ENCODE assay signal across 8 mouse cellular contexts in the genomic region with DNA sequence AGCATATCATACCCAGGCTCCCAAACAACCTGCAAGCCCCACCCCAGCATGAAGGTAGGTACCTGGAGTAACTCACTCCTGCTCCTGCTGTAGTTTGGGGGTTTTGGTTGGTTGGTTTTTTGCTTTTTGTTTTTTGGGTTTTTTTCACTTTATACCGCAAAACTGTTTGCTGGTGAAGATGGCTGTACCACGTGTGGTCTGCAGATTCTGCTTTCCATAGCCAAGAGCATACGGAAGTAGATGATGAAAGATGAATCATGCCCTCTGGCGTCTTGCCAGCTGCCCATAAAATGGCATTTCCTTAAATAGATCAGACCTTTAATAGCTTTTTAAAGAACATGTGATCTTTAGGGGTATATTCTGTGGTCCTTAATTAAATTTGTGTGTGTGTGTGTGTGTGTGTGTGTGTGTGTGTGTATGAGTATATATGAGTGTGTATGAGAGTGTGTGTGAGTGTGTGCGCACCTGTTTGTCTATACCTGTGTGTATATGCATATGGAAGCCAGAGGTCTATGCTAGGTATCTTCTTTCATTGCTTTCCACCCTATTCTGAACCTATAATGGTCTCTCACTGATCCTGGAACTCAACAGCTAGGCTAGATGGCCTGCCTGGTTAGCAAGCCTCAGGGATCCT. TPM values are rescaled to one million over a fixed set of nuclear protein-coding genes. Genes with fewer than 3 reads are reported as not detected.
A peak's percentile ranks its signal among the peaks of the same experiment; 100 is the strongest.
DNase-seq lines count a peak whose midpoint lies in the region; ATAC-seq and TF ChIP-seq lines count a peak whose summit lies in the region.

No protein-coding gene starts in this region.

- no peak overlapping the region for H3K4me2 ChIP-seq in kidney, embryonic 16.5 days (replicated peaks; ENCODE audit: low read depth, low read length)
- no peak overlapping the region for H3K4me2 ChIP-seq in hindbrain, embryonic 11.5 days (replicated peaks; ENCODE audit: low read depth, low read length)

- H3K27me3 ChIP-seq in kidney, embryonic 16.5 days (ENCODE audit: insufficient read depth, low read length), result no peaks in the 10 kb centered on the region
- H3K27me3 ChIP-seq in hindbrain, embryonic 11.5 days (ENCODE audit: control insufficient read depth, insufficient read depth, low read length), result no peaks in the 10 kb centered on the region

- no peaks in the 10 kb centered on the region for H3K9me3 ChIP-seq in kidney, embryonic 16.5 days (ENCODE audit: low read length)
- H3K9me3 ChIP-seq in hindbrain, embryonic 11.5 days (ENCODE audit: control insufficient read depth, low read length), result no peaks in the 10 kb centered on the region

- H3K9ac ChIP-seq in kidney, embryonic 16.5 days (replicated peaks; ENCODE audit: low read length), result no peak overlapping the region
- H3K9ac ChIP-seq in hindbrain, embryonic 11.5 days (ENCODE audit: low read depth, low read length), result no peak overlapping the region

- peaks cover 23% of the 10 kb centered on the region; the same call in 1 of the 2 replicates for H3K36me3 ChIP-seq in kidney, embryonic 16.5 days (ENCODE audit: insufficient read depth, low read length)
- H3K36me3 ChIP-seq in hindbrain, embryonic 11.5 days (ENCODE audit: control insufficient read depth, insufficient read depth, low read length), result no peaks in the 10 kb centered on the region

- H3K27ac ChIP-seq in kidney, embryonic 16.5 days (ENCODE audit: low read length), result no peak overlapping the region
- H3K27ac ChIP-seq in embryonic fibroblast, embryonic 13.5 days (ENCODE audit: insufficient read depth, low read length), result peak overlapping the region; percentile 69
- no peak overlapping the region for H3K27ac ChIP-seq in hindbrain, embryonic 11.5 days (ENCODE audit: low read depth, low read length)

- no peak for ATAC-seq in kidney, embryonic 16.5 days (ENCODE audit: low FRiP score, low TSS enrichment)
- no peak for ATAC-seq in hindbrain, embryonic 11.5 days (ENCODE audit: low FRiP score)

- H3K4me3 ChIP-seq in kidney, embryonic 16.5 days (ENCODE audit: low read length), result no peak overlapping the region
- H3K4me3 ChIP-seq in embryonic fibroblast, embryonic 13.5 days (ENCODE audit: insufficient read depth, low read length), result no peak overlapping the region
- no peak overlapping the region for H3K4me3 ChIP-seq in hindbrain, embryonic 11.5 days (ENCODE audit: low read depth, low read length)

- no peak for TF ChIP-seq CTCF in embryonic fibroblast, embryonic 13.5 days (IDR thresholded peaks at IDR 0.05; ENCODE audit: borderline replicate concordance, insufficient read depth, low read length)

- H3K4me1 ChIP-seq in kidney, embryonic 16.5 days (ENCODE audit: insufficient read depth, low read length), result peaks cover 29% of the 10 kb centered on the region
- H3K4me1 ChIP-seq in embryonic fibroblast, embryonic 13.5 days (ENCODE audit: control insufficient read depth, insufficient read depth, low read length), result peaks cover 17% of the 10 kb centered on the region
- no peaks in the 10 kb centered on the region for H3K4me1 ChIP-seq in hindbrain, embryonic 11.5 days (replicated peaks; ENCODE audit: control insufficient read depth, insufficient read depth, low read length)

- WGBS in kidney, embryonic 16.5 days, result 64% methylated on average over 5 of the region's 5 CpGs
- 91% methylated on average over 5 of the region's 5 CpGs for WGBS in hindbrain, embryonic 11.5 days

- DNase-seq in kidney, adult 11 months, result peak; percentile 56
- peak; percentile 93 for DNase-seq in NIH3T3 (ENCODE audit: low read depth)
- peak; percentile 75 for DNase-seq in kidney, adult 9 months
- peak; percentile 88 for DNase-seq in naive thymus-derived CD4-positive, alpha-beta T cell, adult 2 months (ENCODE audit: low read depth)
- no peak for DNase-seq in hindbrain, embryonic 11.5 days (ENCODE audit: low spot score)
- DNase-seq in layer of hippocampus, adult 9-10 months (ENCODE audit: low spot score), result no peak

- no peak for TF ChIP-seq POLR2A in embryonic fibroblast, embryonic 13.5 days (IDR thresholded peaks at IDR 0.05; ENCODE audit: low read depth, low read length)

RNA-seq across cellular contexts. Expression of gene Adora2a, which starts 16.8 kb away (rescaled TPM):
- 6.4 and 6.5 TPM in 2 replicates for polyA plus RNA-seq in kidney, embryonic 16.5 days (2015; fragmentation: Nextera tagmentation; extraction: Ambion mirVana)
- 0.18 and 1.0 TPM in 2 replicates for polyA plus RNA-seq in embryonic fibroblast, embryonic 13.5 days (2011; ENCODE audit: insufficient read length, low read depth, missing spikeins)
- 4.1 and 5.0 TPM in 2 replicates for polyA plus RNA-seq in hindbrain, embryonic 11.5 days (2014; fragmentation: Nextera tagmentation; extraction: Ambion mirVana)

Comparison
In these comparisons a context has a peak if more than half of its experiments do, and no peak if none do; other contexts are left out.
1. DNase-seq: peak in kidney, adult 11 months (single experiment), NIH3T3 (single experiment), kidney, adult 9 months (single experiment) and naive thymus-derived CD4-positive, alpha-beta T cell, adult 2 months (single experiment); none in hindbrain, embryonic 11.5 days (single experiment) and layer of hippocampus, adult 9-10 months (single experiment).